In genomic region chr11:5259944-5260598, GRCm38 (mm10) we compare ENCODE assay signal across 7 mouse cellular contexts. TPM values are rescaled to one million over a fixed set of nuclear protein-coding genes. Genes with fewer than 3 reads are reported as not detected.
DNase-seq lines count a peak whose midpoint lies in the region; ATAC-seq lines count a peak whose summit lies in the region.

No protein-coding gene starts in this region.

- H3K27ac ChIP-seq in heart, embryonic 16.5 days (ENCODE audit: low read length) = peak overlapping the region; percentile 87
- H3K27ac ChIP-seq in midbrain, embryonic 10.5 days (replicated peaks) = no peak overlapping the region

- 37% methylated on average over 10 of the region's 10 CpGs for WGBS in heart, embryonic 16.5 days
- WGBS in midbrain, embryonic 10.5 days = 72% methylated on average over 10 of the region's 10 CpGs

- peak overlapping the region; percentile 81 for H3K4me3 ChIP-seq in heart, embryonic 16.5 days (ENCODE audit: low read length)
- peak overlapping the region; percentile 95 for H3K4me3 ChIP-seq in midbrain, embryonic 10.5 days

- H3K9me3 ChIP-seq in heart, embryonic 16.5 days (replicated peaks; ENCODE audit: control insufficient read depth, low read length) = no peaks in the 10 kb centered on the region; the same call in 1 of the 2 replicates
- H3K9me3 ChIP-seq in midbrain, embryonic 10.5 days (replicated peaks) = no peaks in the 10 kb centered on the region

- peaks cover 49% of the 10 kb centered on the region for H3K4me1 ChIP-seq in heart, embryonic 16.5 days (ENCODE audit: control insufficient read depth, insufficient read depth, low read length)
- H3K4me1 ChIP-seq in midbrain, embryonic 10.5 days = peaks cover 44% of the 10 kb centered on the region

- DNase-seq in 416B (ENCODE audit: low read depth) = peak; percentile 19
- DNase-seq in CD4-positive, CD25-positive, alpha-beta regulatory T cell, adult 2 months (ENCODE audit: low read depth, low spot score) = peak; percentile 57
- no peak for DNase-seq in midbrain, embryonic 10.5 days (ENCODE audit: low spot score)
- no peak for DNase-seq in urinary bladder, postnatal 14 days (ENCODE audit: low spot score)
- DNase-seq in gastrocnemius, postnatal 10 days = no peak
- no peak for DNase-seq in ovary, postnatal 36 days (ENCODE audit: low spot score)

- ATAC-seq in heart, embryonic 16.5 days (replicated peaks; ENCODE audit: extremely low read depth, insufficient read depth, low FRiP score) = no peak

- H3K9ac ChIP-seq in heart, embryonic 16.5 days (ENCODE audit: low read length) = peak overlapping the region; percentile 88

- H3K4me2 ChIP-seq in heart, embryonic 16.5 days (ENCODE audit: low read depth, low read length) = peak overlapping the region; percentile 81

- no peaks in the 10 kb centered on the region for H3K36me3 ChIP-seq in heart, embryonic 16.5 days (ENCODE audit: control insufficient read depth, insufficient read depth)
- H3K36me3 ChIP-seq in midbrain, embryonic 10.5 days = no peaks in the 10 kb centered on the region

- no peaks in the 10 kb centered on the region for H3K27me3 ChIP-seq in heart, embryonic 16.5 days (ENCODE audit: control insufficient read depth, insufficient read depth, low read length)
- peaks cover 30% of the 10 kb centered on the region for H3K27me3 ChIP-seq in midbrain, embryonic 10.5 days (ENCODE audit: low read depth, poor library complexity, severe bottlenecking)

RNA-seq across cellular contexts. Expression of gene Kremen1, which starts 1.3 kb away (rescaled TPM):
- polyA plus RNA-seq in heart, embryonic 16.5 days (2015; fragmentation: Nextera tagmentation; extraction: Ambion mirVana) = 28.1 and 34.0 TPM in 2 replicates
- polyA plus RNA-seq in midbrain, embryonic 10.5 days (2016; fragmentation: Nextera tagmentation; extraction: Ambion mirVana) = 11.1 and 12.1 TPM in 2 replicates
- 10 to 100 TPM; 69.3 to 74.4 TPM for total RNA-seq in gastrocnemius, postnatal 10 days (2021)

Comparison
In these comparisons a context has a peak if more than half of its experiments do, and no peak if none do; other contexts are left out.
1. DNase-seq: peak in 416B (single experiment) and CD4-positive, CD25-positive, alpha-beta regulatory T cell, adult 2 months (single experiment); none in midbrain, embryonic 10.5 days (single experiment), urinary bladder, postnatal 14 days (single experiment), gastrocnemius, postnatal 10 days (single experiment) and ovary, postnatal 36 days (single experiment).